Mouse (Mus musculus) megakaryocyte, embryonic 14.5 days (primary cell): ENCODE measurements around the gene Phf1.

Experiments used
- FLI1 ChIP-seq: IDR thresholded peaks from 2 replicates; pipeline ENCODE4 v1.6.1; 2012; ENCODE audit warnings: low read length, inconsistent platforms, mixed read lengths
- GATA1 ChIP-seq: IDR thresholded peaks from 3 replicates; pipeline ENCODE4 v1.6.1; 2012; ENCODE audit warnings: mixed read lengths, low read length, inconsistent platforms, borderline replicate concordance

DNA sequence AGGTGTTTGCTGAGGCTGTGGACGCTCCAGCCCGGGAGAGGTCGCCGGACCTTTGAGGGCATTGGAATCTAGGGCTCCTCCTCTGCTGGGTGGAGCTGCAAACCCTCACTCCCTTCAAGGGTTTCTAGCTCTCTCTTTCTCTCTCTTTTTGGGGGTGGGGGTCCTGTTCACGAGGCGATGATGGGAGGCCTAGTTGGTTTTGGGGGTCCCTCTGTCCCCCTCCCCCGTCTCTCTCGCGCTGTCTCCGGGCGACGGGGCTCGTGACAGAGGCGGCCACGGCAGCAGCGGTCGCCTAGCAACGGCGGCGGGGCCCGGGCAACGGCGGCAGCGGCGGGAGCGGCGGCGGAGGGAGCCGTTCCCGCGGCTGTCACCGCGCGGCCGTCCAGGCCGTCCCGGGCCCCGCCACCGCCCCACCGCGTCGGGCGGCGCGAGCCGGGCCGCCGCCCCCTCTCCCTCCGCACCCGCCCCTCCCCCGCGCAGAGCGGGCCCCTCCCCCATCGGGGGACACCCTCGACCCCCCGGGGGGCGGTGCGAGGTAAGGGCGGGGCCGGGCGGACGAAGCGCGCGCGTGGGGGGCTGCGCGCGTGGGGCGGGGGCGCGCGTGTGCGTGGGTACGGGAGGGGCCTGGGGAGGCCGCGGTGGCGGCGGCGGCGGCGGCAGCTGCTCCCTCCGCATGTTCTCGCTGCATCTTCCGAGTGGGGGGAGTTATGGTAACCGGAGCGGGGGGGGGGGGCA lies 15.6 kb downstream of the Phf1 start:
- no peak for TF ChIP-seq GATA1
- no peak for TF ChIP-seq FLI1
